In genomic region chr19:55084971-55085856, GRCm38 (mm10) we compare ENCODE assay signal across 22 mouse cellular contexts. TPM values are rescaled to one million over a fixed set of nuclear protein-coding genes. Genes with fewer than 3 reads are reported as not detected.
A peak's percentile ranks its signal among the peaks of the same experiment; 100 is the strongest.
DNase-seq lines count a peak whose midpoint lies in the region; ATAC-seq lines count a peak whose summit lies in the region.
"Had no signal": no experiment of that assay in that cellular context is flagged by ENCODE, and none has a peak within 500 bp of the region (broad histone marks: within the 10 kb centered on the region; RNA-seq: fewer than 3 reads in every experiment).

No protein-coding gene starts in this region.

- H3K4me2 ChIP-seq in embryonic facial prominence, embryonic 15.5 days (replicated peaks): no peak overlapping the region
- no peak overlapping the region for H3K4me2 ChIP-seq in liver, embryonic 16.5 days (ENCODE audit: low read depth, low read length)
- H3K4me2 ChIP-seq: hindbrain, embryonic 12.5 days; midbrain, embryonic 13.5 days had no signal

- no peak for ATAC-seq in embryonic facial prominence, embryonic 15.5 days (ENCODE audit: insufficient number of reproducible peaks, low FRiP score, low TSS enrichment, low read depth)
- ATAC-seq in liver, embryonic 16.5 days (ENCODE audit: low read depth): peak; percentile 25
- ATAC-seq: CD4-positive, CD25-positive, alpha-beta regulatory T cell, adult 4 months; forebrain, postnatal 0 days; inflammation-experienced regulatory T-cells, adult 6 months; midbrain, embryonic 13.5 days had no signal

- H3K9ac ChIP-seq in embryonic facial prominence, embryonic 15.5 days: no peak overlapping the region
- no peak overlapping the region for H3K9ac ChIP-seq in liver, embryonic 16.5 days (ENCODE audit: low read depth, low read length)
- H3K9ac ChIP-seq: forebrain, postnatal 0 days; hindbrain, embryonic 12.5 days; midbrain, embryonic 13.5 days had no signal

- peaks cover 94% of the 10 kb centered on the region for H3K36me3 ChIP-seq in embryonic facial prominence, embryonic 15.5 days
- H3K36me3 ChIP-seq in embryonic facial prominence, embryonic 10.5 days (replicated peaks): peaks cover 96% of the 10 kb centered on the region
- peaks cover 44% of the 10 kb centered on the region for H3K36me3 ChIP-seq in liver, embryonic 16.5 days (ENCODE audit: control insufficient read depth, insufficient read depth)

- no peaks in the 10 kb centered on the region for H3K27me3 ChIP-seq in embryonic facial prominence, embryonic 15.5 days
- no peaks in the 10 kb centered on the region for H3K27me3 ChIP-seq in embryonic facial prominence, embryonic 10.5 days (replicated peaks; ENCODE audit: low read depth, poor library complexity, severe bottlenecking)
- no peaks in the 10 kb centered on the region for H3K27me3 ChIP-seq in liver, embryonic 16.5 days (ENCODE audit: control insufficient read depth, insufficient read depth, low read depth, low read length)
- H3K27me3 ChIP-seq: hindbrain, embryonic 12.5 days; midbrain, embryonic 13.5 days had no signal

- H3K4me1 ChIP-seq in embryonic facial prominence, embryonic 15.5 days: no peaks in the 10 kb centered on the region
- H3K4me1 ChIP-seq in embryonic facial prominence, embryonic 10.5 days: no peaks in the 10 kb centered on the region
- peaks cover 21% of the 10 kb centered on the region for H3K4me1 ChIP-seq in liver, embryonic 16.5 days (ENCODE audit: control insufficient read depth, low read depth, low read length)
- H3K4me1 ChIP-seq: hindbrain, embryonic 12.5 days; midbrain, embryonic 13.5 days had no signal

- 88% methylated on average over 4 of the region's 4 CpGs for WGBS in embryonic facial prominence, embryonic 15.5 days
- 91% methylated on average over 4 of the region's 4 CpGs for WGBS in embryonic facial prominence, embryonic 10.5 days
- 23% methylated on average over 4 of the region's 4 CpGs for WGBS in liver, embryonic 16.5 days (ENCODE audit: insufficient replicate concordance)

- DNase-seq in embryonic facial prominence, embryonic 10.5 days (ENCODE audit: low spot score): no peak
- peak; percentile 55 to 61 for DNase-seq in urinary bladder, postnatal 36 days (ENCODE audit: low spot score in 2 of 2)
- no peak for DNase-seq in urinary bladder, postnatal 10 days (ENCODE audit: low spot score)
- DNase-seq in gastrocnemius, postnatal 10 days: no peak
- no peak for DNase-seq in thymus, postnatal 25 days
- DNase-seq in cerebellum, adult 8-10 months: no peak
- DNase-seq: adrenal gland, postnatal 10 days; cerebellum, adult 2 months; embryo, embryonic 11 days; forebrain, postnatal 0 days; heart, adult 2 months; kidney, adult 8-10 months; kidney, postnatal 4 days; lung, postnatal 14 days; thymus, postnatal 36 days had no signal

- H3K9me3 ChIP-seq in embryonic facial prominence, embryonic 15.5 days (replicated peaks): no peaks in the 10 kb centered on the region
- H3K9me3 ChIP-seq in embryonic facial prominence, embryonic 10.5 days: no peaks in the 10 kb centered on the region
- H3K9me3 ChIP-seq in liver, embryonic 16.5 days (replicated peaks; ENCODE audit: control insufficient read depth, low read length): no peaks in the 10 kb centered on the region
- H3K9me3 ChIP-seq: G1E; hindbrain, embryonic 12.5 days; midbrain, embryonic 13.5 days had no signal

- 0 out of 2 replicates have a peak overlapping the region, but pooled peaks have one; percentile 3 for H3K27ac ChIP-seq in embryonic facial prominence, embryonic 15.5 days (replicated peaks)
- H3K27ac ChIP-seq in embryonic facial prominence, embryonic 10.5 days (replicated peaks): no peak overlapping the region
- peak overlapping the region; percentile 63 for H3K27ac ChIP-seq in liver, embryonic 16.5 days (ENCODE audit: low read length)
- H3K27ac ChIP-seq: heart, adult 2 months; hindbrain, embryonic 12.5 days; midbrain, embryonic 13.5 days had no signal

- no peak overlapping the region for H3K4me3 ChIP-seq in embryonic facial prominence, embryonic 15.5 days (replicated peaks)
- H3K4me3 ChIP-seq in embryonic facial prominence, embryonic 10.5 days: no peak overlapping the region
- H3K4me3 ChIP-seq in liver, embryonic 16.5 days (ENCODE audit: low read depth, low read length): no peak overlapping the region
- H3K4me3 ChIP-seq: heart, adult 2 months; hindbrain, embryonic 12.5 days; midbrain, embryonic 13.5 days had no signal

RNA-seq across cellular contexts. Expression of gene Gpam, which starts 41.8 kb away (rescaled TPM):
- polyA plus RNA-seq in embryonic facial prominence, embryonic 15.5 days (2015; fragmentation: Nextera tagmentation; extraction: Ambion mirVana): 12.7 and 13.7 TPM in 2 replicates
- 18.1 and 20.4 TPM in 2 replicates for polyA plus RNA-seq in embryonic facial prominence, embryonic 10.5 days (2016; fragmentation: Nextera tagmentation; extraction: Ambion mirVana)
- 43.3 and 45.2 TPM in 2 replicates for polyA plus RNA-seq in liver, embryonic 16.5 days (2015; fragmentation: Nextera tagmentation; extraction: Ambion mirVana)
- total RNA-seq in gastrocnemius, postnatal 10 days (2021): 100 to 1,000 TPM; 110 to 114 TPM

Comparison
In these comparisons a context has a peak if more than half of its experiments do, and no peak if none do; other contexts are left out.
1. DNase-seq: peak in urinary bladder, postnatal 36 days (2 of 2); none in embryonic facial prominence, embryonic 10.5 days (single experiment), urinary bladder, postnatal 10 days (single experiment), gastrocnemius, postnatal 10 days (single experiment), thymus, postnatal 25 days (single experiment) and cerebellum, adult 8-10 months (single experiment).